Mouse (Mus musculus): Measurements from ENCODE around the gene Eef1akmt3. TPM values are rescaled to one million over a fixed set of nuclear protein-coding genes. Genes with fewer than 3 reads are reported as not detected.
A peak's percentile ranks its signal among the peaks of the same experiment; 100 is the strongest.

The Eef1akmt3 gene
- polyA plus RNA-seq, 1 experiment from 2014 or later = 0.52 TPM

GRCm38 (mm10) chr10:127042468-127043115, 1.3 kb upstream of the Eef1akmt3 start:
- 11% methylated on average over 5 of the region's 5 CpGs for whole genome bisulfite sequencing
- Histone ChIP-seq H3K27ac (peak overlapping the region; percentile 81), H3K9ac (peak overlapping the region; percentile 62), H3K4me1 (peaks cover 13% of the 10 kb centered on the region), H3K4me3 (peak overlapping the region; percentile 82), H3K9me3 (no peaks in the 10 kb centered on the region), H3K27me3 (peaks cover 5% of the 10 kb centered on the region), H3K36me3 (peaks cover 7% of the 10 kb centered on the region; the same call in 1 of the 2 replicates), H3K4me2 (peak overlapping the region; percentile 97)
- no peak for ATAC-seq (ENCODE audit: borderline replicate concordance, extremely low read depth, low FRiP score, low TSS enrichment)

DNA sequence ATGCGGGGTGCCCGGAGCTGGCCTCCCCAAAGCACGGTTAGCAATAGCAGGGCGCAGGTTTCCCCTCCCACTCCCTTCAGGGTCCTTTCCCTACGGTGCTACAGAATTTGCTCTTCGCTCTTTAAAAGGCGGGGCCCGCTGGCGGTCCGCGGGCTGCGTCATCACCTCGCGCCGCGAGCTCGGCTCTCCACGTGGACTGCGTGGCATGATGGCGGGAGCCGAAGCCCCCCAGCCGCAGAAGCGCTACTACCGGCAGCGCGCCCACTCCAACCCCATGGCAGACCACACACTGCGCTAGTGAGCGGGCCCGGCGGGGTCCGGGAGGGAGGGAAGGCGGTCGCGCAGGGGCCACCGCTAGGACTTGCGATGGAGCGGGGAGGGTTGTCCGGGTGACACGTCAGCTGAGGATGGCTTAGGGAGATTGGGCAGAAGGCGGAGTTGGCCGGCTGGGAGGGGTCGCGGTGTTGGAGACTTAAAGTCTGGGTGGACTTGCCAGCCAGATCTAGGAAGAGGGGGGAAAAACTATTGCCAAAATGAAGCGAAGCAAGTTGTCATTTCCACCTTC, 543 bp upstream of the Eef1akmt3 start:
- H3K4me1 ChIP-seq = peaks cover 13% of the 10 kb centered on the region
- peak overlapping the region; percentile 81 for H3K27ac ChIP-seq
- H3K9ac ChIP-seq = peak overlapping the region; percentile 62
- peak overlapping the region; percentile 82 for H3K4me3 ChIP-seq
- H3K9me3 ChIP-seq = no peaks in the 10 kb centered on the region
- H3K4me2 ChIP-seq = peak overlapping the region; percentile 97
- under 1% methylated on average over 44 of the region's 44 CpGs for WGBS
- no peaks in the 10 kb centered on the region; the same call in 1 of the 2 replicates for H3K27me3 ChIP-seq
- peaks cover 6% of the 10 kb centered on the region; the same call in 1 of the 2 replicates for H3K36me3 ChIP-seq
- ATAC-seq (ENCODE audit: borderline replicate concordance, extremely low read depth, low FRiP score, low TSS enrichment) = peak; percentile 88

GRCm38 (mm10) chr10:127040569-127041214, 621 bp downstream of the Eef1akmt3 start:
- Histone ChIP-seq H3K4me1 (peaks cover 13% of the 10 kb centered on the region), H3K9me3 (no peaks in the 10 kb centered on the region), H3K4me3 (peak overlapping the region; percentile 82), H3K27ac (0 out of 2 replicates have a peak overlapping the region, but pooled peaks have one; percentile 81), H3K27me3 (no peaks in the 10 kb centered on the region), H3K36me3 (peaks cover 4% of the 10 kb centered on the region; the same call in 1 of the 2 replicates), H3K9ac (peak overlapping the region; percentile 62), H3K4me2 (peak overlapping the region; percentile 97)
- no peak for ATAC-seq (ENCODE audit: borderline replicate concordance, extremely low read depth, low FRiP score, low TSS enrichment)
- WGBS = 1% methylated on average over 20 of the region's 20 CpGs

DNA sequence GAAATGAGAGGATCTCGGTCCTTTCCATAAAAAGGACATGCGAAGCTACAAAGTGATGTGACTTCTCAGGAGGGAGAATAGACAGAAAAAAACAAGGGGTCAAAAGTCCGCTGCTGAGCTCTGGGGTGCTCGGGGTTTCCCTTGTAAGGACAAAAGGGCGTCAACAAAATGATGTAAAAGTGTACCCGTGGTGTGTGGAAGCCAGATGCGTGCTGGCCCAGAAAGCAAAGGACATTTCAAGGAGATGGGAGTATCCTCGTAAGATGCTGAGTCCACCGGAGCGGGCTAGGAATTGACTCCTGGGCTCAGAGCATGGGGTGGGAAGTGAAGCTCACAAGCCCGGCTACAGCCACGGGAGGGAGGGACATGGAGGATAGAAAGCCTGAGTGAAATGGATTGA, 3.7 kb downstream of the Eef1akmt3 start:
- no peak overlapping the region for H3K9ac ChIP-seq
- no peak overlapping the region for H3K4me3 ChIP-seq
- H3K9me3 ChIP-seq = no peaks in the 10 kb centered on the region
- no peak overlapping the region for H3K27ac ChIP-seq
- no peaks in the 10 kb centered on the region for H3K27me3 ChIP-seq
- H3K4me1 ChIP-seq = peaks cover 8% of the 10 kb centered on the region
- WGBS = 72% methylated on average over 12 of the region's 12 CpGs
- H3K36me3 ChIP-seq = no peaks in the 10 kb centered on the region
- no peak for ATAC-seq (ENCODE audit: borderline replicate concordance, extremely low read depth, low FRiP score, low TSS enrichment)
- no peak overlapping the region for H3K4me2 ChIP-seq

DNA sequence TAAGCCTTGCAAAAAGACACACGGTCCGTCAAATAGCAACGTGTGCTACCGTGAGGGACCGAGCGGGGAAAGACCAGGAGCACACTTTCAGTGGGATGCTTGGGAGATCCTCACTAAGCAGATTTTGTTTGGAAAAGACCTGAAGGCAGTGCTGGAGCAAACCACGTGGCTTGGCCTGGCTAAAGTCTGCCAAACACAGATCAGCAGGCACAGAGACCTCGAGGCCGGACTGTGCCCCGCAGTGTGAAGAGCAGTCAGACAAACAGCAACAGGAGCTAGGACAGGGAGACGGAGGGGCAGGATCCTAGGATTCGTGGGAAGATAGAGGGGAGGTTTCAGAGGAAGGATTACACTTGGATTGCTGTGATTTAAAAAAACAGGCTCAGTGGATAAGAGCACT, 5.0 kb downstream of the Eef1akmt3 start:
- Histone ChIP-seq H3K27me3 (no peaks in the 10 kb centered on the region), H3K4me3 (no peak overlapping the region), H3K36me3 (no peaks in the 10 kb centered on the region), H3K4me2 (no peak overlapping the region), H3K4me1 (0 out of 2 replicates have a peak, but pooled peaks cover 3% of the 10 kb centered on the region), H3K9me3 (no peaks in the 10 kb centered on the region), H3K9ac (no peak overlapping the region), H3K27ac (no peak overlapping the region)
- 74% methylated on average over 12 of the region's 12 CpGs for WGBS
- ATAC-seq (ENCODE audit: borderline replicate concordance, extremely low read depth, low FRiP score, low TSS enrichment) = no peak

DNA sequence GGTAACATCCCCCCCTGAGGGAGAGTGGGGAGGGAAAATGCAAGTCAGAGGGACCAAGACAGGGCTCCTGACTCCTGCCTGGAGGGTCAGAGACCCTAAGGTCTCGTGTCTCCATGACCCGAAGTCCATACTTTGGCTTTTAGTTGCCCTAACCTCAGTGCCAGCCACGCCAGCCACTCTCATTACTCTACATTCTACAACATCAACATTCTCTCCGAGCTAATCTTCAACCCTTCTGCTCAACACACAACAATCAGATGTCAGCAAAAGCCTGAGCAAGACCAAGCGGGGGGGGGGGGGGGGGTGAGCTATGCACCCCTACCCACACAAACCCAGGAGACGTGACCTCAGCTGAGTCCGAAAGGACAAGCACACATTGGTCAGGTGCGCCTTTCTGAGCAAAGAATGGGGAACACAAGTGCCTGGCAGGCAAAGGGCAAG, 8.0 kb downstream of the Eef1akmt3 start:
- no peak overlapping the region for H3K4me2 ChIP-seq
- H3K9me3 ChIP-seq = no peaks in the 10 kb centered on the region
- H3K36me3 ChIP-seq = peaks cover 6% of the 10 kb centered on the region
- 0 out of 2 replicates have a peak, but pooled peaks cover 10% of the 10 kb centered on the region for H3K4me1 ChIP-seq
- no peak for ATAC-seq (ENCODE audit: borderline replicate concordance, extremely low read depth, low FRiP score, low TSS enrichment)
- no peak overlapping the region for H3K9ac ChIP-seq
- 74% methylated on average over 8 of the region's 8 CpGs for WGBS
- H3K27ac ChIP-seq = no peak overlapping the region
- H3K27me3 ChIP-seq = no peaks in the 10 kb centered on the region
- no peak overlapping the region for H3K4me3 ChIP-seq

DNA sequence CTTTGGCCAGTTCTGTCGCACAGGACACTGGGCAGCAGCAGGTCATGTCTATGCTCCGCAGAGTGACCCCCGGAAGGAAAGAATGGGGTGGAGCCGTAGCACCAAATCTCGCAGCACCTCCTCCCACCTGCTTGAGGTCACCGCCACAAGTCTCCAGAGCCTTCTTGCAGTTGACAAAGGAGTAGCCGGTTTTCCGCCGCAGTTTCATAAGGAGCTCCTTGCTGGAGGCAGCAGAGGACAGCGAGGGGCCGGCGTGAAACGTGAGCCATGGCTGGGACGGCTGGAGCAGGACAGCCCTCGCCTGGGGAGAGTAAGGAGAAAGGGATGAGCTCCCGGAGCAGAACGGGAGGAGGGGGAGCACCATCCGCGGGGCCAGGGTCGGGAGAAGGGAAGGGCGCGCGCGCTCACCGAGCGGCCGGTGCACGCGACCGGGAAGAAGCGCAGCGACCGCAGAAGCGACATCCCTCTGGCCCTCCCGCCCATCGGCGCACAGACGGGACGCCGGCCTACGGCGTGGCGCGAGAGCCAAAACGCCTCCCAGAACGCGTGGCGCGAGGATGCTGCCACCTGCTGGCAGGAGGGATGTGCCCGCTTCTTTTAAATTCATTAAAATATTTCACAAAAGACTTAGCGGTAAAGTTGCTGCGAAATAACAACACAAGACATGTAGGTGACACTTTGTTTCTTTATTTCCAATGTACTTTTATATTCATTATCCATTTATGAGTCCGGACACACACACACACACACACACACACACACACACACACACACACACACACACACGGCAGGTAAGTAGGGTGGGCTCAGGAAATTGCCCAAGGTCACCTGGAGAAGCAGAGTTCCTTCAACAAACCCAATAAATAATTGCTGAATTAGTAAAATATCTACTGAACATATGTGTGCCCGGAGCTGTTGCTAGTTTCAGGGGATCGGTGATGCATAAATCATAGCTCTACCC, 10.7 kb downstream of the Eef1akmt3 start, which contains the start of gene Tsfm:
Tsfm (minus strand) TSS at position 505 of the 961 bp plus-strand sequence.
- H3K9ac ChIP-seq = peak within 1 kb of the TSS; percentile 93
- H3K4me1 ChIP-seq = 0 out of 2 replicates have a peak, but pooled peaks cover 10% of the 10 kb centered on the region
- H3K4me3 ChIP-seq = peak within 1 kb of the TSS; percentile 96
- peaks cover 33% of the 10 kb centered on the region for H3K36me3 ChIP-seq
- WGBS = 5% methylated on average over 55 of the region's 56 CpGs
- peak within 1 kb of the TSS; percentile 77 for H3K27ac ChIP-seq
- H3K9me3 ChIP-seq = no peaks in the 10 kb centered on the region
- H3K27me3 ChIP-seq = no peaks in the 10 kb centered on the region
- peak; percentile 83; the same call in 1 of the 2 replicates for ATAC-seq (ENCODE audit: borderline replicate concordance, extremely low read depth, low FRiP score, low TSS enrichment)
- H3K4me2 ChIP-seq = peak within 1 kb of the TSS; percentile 83

GRCm38 (mm10) chr10:127018422-127018821, 22.9 kb downstream of the Eef1akmt3 start:
- Histone ChIP-seq H3K9ac (no peak overlapping the region), H3K27ac (no peak overlapping the region), H3K4me2 (no peak overlapping the region), H3K9me3 (no peaks in the 10 kb centered on the region), H3K36me3 (peaks cover 16% of the 10 kb centered on the region), H3K4me3 (no peak overlapping the region), H3K27me3 (no peaks in the 10 kb centered on the region), H3K4me1 (no peaks in the 10 kb centered on the region)
- no peak for ATAC-seq (ENCODE audit: borderline replicate concordance, extremely low read depth, low FRiP score, low TSS enrichment)
- WGBS = 58% methylated on average over 16 of the region's 16 CpGs

DNA sequence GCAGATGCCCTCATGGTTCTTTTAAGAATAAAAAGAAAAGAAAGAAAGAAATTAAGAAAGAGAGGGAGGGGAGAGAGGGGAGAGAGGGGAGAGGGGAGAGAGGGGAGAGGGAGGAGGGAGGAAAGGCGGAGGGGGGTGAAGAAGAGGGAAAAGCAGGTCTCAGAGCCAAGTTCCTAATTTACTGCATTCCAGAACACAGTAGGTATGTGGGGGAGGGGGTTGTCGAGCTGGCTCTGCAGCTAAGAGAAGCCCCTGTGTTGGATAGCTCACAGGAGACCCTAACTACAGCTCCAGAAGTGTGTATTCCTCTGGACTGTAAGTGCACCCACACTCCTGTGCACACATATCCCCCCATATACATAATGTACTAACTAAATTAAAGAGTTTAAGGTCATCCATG, 24.2 kb downstream of the Eef1akmt3 start:
- Histone ChIP-seq H3K4me1 (no peaks in the 10 kb centered on the region), H3K27ac (no peak overlapping the region), H3K4me2 (no peak overlapping the region), H3K9me3 (no peaks in the 10 kb centered on the region), H3K27me3 (no peaks in the 10 kb centered on the region), H3K4me3 (no peak overlapping the region), H3K9ac (no peak overlapping the region), H3K36me3 (peaks cover 5% of the 10 kb centered on the region)
- WGBS = 18% methylated on average over 2 of the region's 2 CpGs
- ATAC-seq (ENCODE audit: borderline replicate concordance, extremely low read depth, low FRiP score, low TSS enrichment) = no peak

- Histone ChIP-seq H3K27me3 (no peaks in the 10 kb centered on the region), H3K4me2 (no peak overlapping the region), H3K27ac (no peak overlapping the region), H3K9ac (no peak overlapping the region), H3K4me1 (no peaks in the 10 kb centered on the region), H3K4me3 (no peak overlapping the region), H3K36me3 (no peaks in the 10 kb centered on the region), H3K9me3 (no peaks in the 10 kb centered on the region)
- WGBS = 57% methylated on average over 5 of the region's 5 CpGs
- ATAC-seq (ENCODE audit: borderline replicate concordance, extremely low read depth, low FRiP score, low TSS enrichment) = no peak
These were observed 24.8 kb downstream of the Eef1akmt3 start for GRCm38 (mm10) chr10:127016488-127016887.

- H3K27ac ChIP-seq = no peak overlapping the region
- no peak for ATAC-seq (ENCODE audit: borderline replicate concordance, extremely low read depth, low FRiP score, low TSS enrichment)
- H3K4me3 ChIP-seq = no peak overlapping the region
- peaks cover 7% of the 10 kb centered on the region for H3K36me3 ChIP-seq
- H3K9ac ChIP-seq = no peak overlapping the region
- H3K9me3 ChIP-seq = no peaks in the 10 kb centered on the region
- 0 out of 2 replicates have a peak, but pooled peaks cover 4% of the 10 kb centered on the region for H3K4me1 ChIP-seq
- WGBS = 75% methylated on average over 7 of the region's 7 CpGs
- H3K27me3 ChIP-seq = no peaks in the 10 kb centered on the region
- H3K4me2 ChIP-seq = no peak overlapping the region
These were observed 37.5 kb downstream of the Eef1akmt3 start for GRCm38 (mm10) chr10:127003806-127004205.

Data from lung, embryonic 15.5 days (tissue).